Mouse (Mus musculus) myocyte (in vitro differentiated cells): ENCODE data around the gene Nedd9.

Experiments
- POLR2A ChIP-seq: IDR thresholded peaks from one replicate; pipeline ENCODE4 v1.6.1; 2011; ENCODE audit warnings: low read depth, mild to moderate bottlenecking, control low read depth, moderate library complexity; ENCODE audit not compliant: insufficient read length
- SRF ChIP-seq: IDR thresholded peaks from one replicate; pipeline ENCODE4 v1.6.1; 2011; ENCODE audit warnings: low read depth; ENCODE audit not compliant: control insufficient read depth, insufficient read length

DNA sequence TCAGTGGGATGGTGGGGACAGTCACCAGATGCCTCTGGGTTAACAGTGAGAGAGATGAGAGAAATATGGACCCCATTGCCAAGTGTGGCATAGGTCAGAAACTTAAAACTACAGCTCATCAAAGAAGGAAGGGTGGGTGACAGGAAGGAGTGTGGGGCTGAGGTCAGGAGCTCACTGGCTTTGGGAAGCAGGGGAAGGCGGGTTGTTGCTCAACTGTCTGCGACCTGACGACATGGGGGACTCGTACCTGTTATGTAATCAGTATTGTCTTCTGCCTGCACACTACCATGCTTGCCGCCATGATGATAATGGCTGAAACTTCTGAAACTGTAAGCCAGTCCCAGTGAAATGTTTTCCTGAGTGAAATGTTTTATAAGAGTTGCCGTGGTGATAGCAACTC lies 54.0 kb downstream of the Nedd9 start:
- TF ChIP-seq SRF (no peak), POLR2A (no peak)
